Mouse (Mus musculus) neural tube, embryonic 13.5 days (tissue): ENCODE data around the gene Arhgap19. TPM values are rescaled to one million over a fixed set of nuclear protein-coding genes. Genes with fewer than 3 reads are reported as not detected.

Source experiments
- ATAC-seq: fragments of 200-750 bp; cut with Nextera tagmentation; 2 replicates; pipeline ENCODE4 v1.8.0; 2017; ENCODE audit warnings: low read depth, mild to moderate bottlenecking, moderate TSS enrichment, moderate library complexity
- H3K27ac ChIP-seq: fragments of 300-500 bp; sonication (generic); replicated peaks from 2 replicates; pipeline ENCODE4 v1.5.1; 2015; ENCODE audit warnings: moderate library complexity, mild to moderate bottlenecking, inconsistent platforms
- H3K27me3 ChIP-seq: fragments of 300-500 bp; sonication (generic); 2 replicates; pipeline ENCODE4 v1.6.1; 2015; ENCODE audit warnings: mild to moderate bottlenecking, inconsistent platforms
- H3K36me3 ChIP-seq: fragments of 300-500 bp; sonication (generic); 2 replicates; pipeline ENCODE4 v1.6.1; 2015; ENCODE audit warnings: mild to moderate bottlenecking, inconsistent platforms
- H3K4me1 ChIP-seq: fragments of 300-500 bp; sonication (generic); replicated peaks from 2 replicates; pipeline ENCODE4 v1.6.1; 2015; ENCODE audit warnings: inconsistent platforms
- H3K4me2 ChIP-seq: fragments of 300-500 bp; sonication (generic); 2 replicates; pipeline ENCODE4 v1.6.1; 2015; ENCODE audit warnings: inconsistent platforms, mild to moderate bottlenecking, moderate library complexity
- H3K4me3 ChIP-seq: fragments of 300-500 bp; sonication (generic); 2 replicates; pipeline ENCODE4 v1.5.1; 2015; ENCODE audit warnings: mild to moderate bottlenecking, inconsistent platforms
- H3K9ac ChIP-seq: fragments of 300-500 bp; sonication (generic); 2 replicates; pipeline ENCODE4 v1.6.1; 2015; ENCODE audit warnings: moderate library complexity, mild to moderate bottlenecking, inconsistent platforms
- H3K9me3 ChIP-seq: fragments of 300-500 bp; sonication (generic); 2 replicates; pipeline ENCODE4 v1.6.1; 2016; ENCODE audit warnings: inconsistent platforms
- WGBS: fragments of 180-500 bp; shearing (Covaris S2); methylation state at CpG from one replicate; pipeline ENCODE4 v1.1.7; 2015; 5-methylcytosine and 5-hydroxymethylcytosine counted together
- polyA plus RNA-seq: library from polyadenylated mRNA; unstranded; fragments of >200 nt; fragmentation: Nextera tagmentation; extraction: Ambion mirVana; gene quantifications from 2 replicates; pipeline ENCODE4 v1.2.1, GENCODE M21; 2015

The Arhgap19 gene
- polyA plus RNA-seq, 1 experiment from 2014 or later, result 6.2 TPM

GRCm38 (mm10) chr19:41841105-41841750, 39.4 kb upstream of the Arhgap19 start:
- peaks cover 14% of the 10 kb centered on the region for H3K4me1 ChIP-seq
- H3K9me3 ChIP-seq, result no peaks in the 10 kb centered on the region
- H3K27ac ChIP-seq, result no peak overlapping the region
- no peaks in the 10 kb centered on the region for H3K27me3 ChIP-seq
- no peak overlapping the region for H3K9ac ChIP-seq
- no peaks in the 10 kb centered on the region for H3K36me3 ChIP-seq
- no peak for ATAC-seq
- H3K4me3 ChIP-seq, result no peak overlapping the region
- 83% methylated on average over 7 of the region's 7 CpGs for WGBS
- no peak overlapping the region for H3K4me2 ChIP-seq

DNA sequence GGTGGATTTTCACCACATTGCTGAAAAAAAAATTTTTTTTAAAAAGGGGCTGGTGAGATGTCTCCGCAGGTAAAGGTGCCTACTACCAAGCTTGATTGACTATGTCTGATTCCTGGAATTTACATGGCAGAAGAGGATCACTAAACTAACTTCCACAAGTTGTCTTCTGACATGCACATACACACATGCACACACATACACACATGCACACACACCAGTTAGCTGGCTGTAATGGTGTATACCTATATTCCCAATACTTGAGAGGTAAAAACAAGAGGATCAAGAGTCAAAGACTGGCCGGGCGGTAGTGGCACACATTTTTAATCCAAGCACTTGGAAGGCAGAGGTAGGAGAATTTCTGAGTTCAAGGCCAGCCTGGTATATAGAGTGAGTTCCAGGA, 37.8 kb upstream of the Arhgap19 start:
- H3K4me2 ChIP-seq, result no peak overlapping the region
- peaks cover 15% of the 10 kb centered on the region for H3K4me1 ChIP-seq
- no peaks in the 10 kb centered on the region for H3K9me3 ChIP-seq
- ATAC-seq, result no peak
- H3K9ac ChIP-seq, result no peak overlapping the region
- H3K4me3 ChIP-seq, result no peak overlapping the region
- H3K36me3 ChIP-seq, result no peaks in the 10 kb centered on the region
- H3K27me3 ChIP-seq, result no peaks in the 10 kb centered on the region
- WGBS, result 95% methylated on average over 3 of the region's 3 CpGs
- no peak overlapping the region for H3K27ac ChIP-seq

GRCm38 (mm10) chr19:41838808-41839207, 37.0 kb upstream of the Arhgap19 start:
- Histone ChIP-seq H3K9ac (no peak overlapping the region), H3K36me3 (no peaks in the 10 kb centered on the region), H3K27ac (no peak overlapping the region), H3K9me3 (no peaks in the 10 kb centered on the region), H3K4me1 (peaks cover 15% of the 10 kb centered on the region), H3K27me3 (0 out of 2 replicates have a peak, but pooled peaks cover under 1% of the 10 kb centered on the region), H3K4me3 (no peak overlapping the region), H3K4me2 (no peak overlapping the region)
- ATAC-seq, result no peak
- 63% methylated on average over 6 of the region's 6 CpGs for WGBS

GRCm38 (mm10) chr19:41837917-41838261, 36.0 kb upstream of the Arhgap19 start:
- 71% methylated on average over 4 of the region's 4 CpGs for WGBS
- Histone ChIP-seq H3K4me2 (no peak overlapping the region), H3K36me3 (no peaks in the 10 kb centered on the region), H3K27ac (no peak overlapping the region), H3K9me3 (no peaks in the 10 kb centered on the region), H3K4me1 (peaks cover 23% of the 10 kb centered on the region), H3K4me3 (no peak overlapping the region), H3K9ac (no peak overlapping the region), H3K27me3 (peaks cover 6% of the 10 kb centered on the region; the same call in 1 of the 2 replicates)
- no peak for ATAC-seq

- Histone ChIP-seq H3K9me3 (no peaks in the 10 kb centered on the region), H3K27ac (no peak overlapping the region), H3K4me3 (no peak overlapping the region), H3K36me3 (no peaks in the 10 kb centered on the region), H3K4me1 (peaks cover 29% of the 10 kb centered on the region), H3K9ac (no peak overlapping the region), H3K4me2 (no peak overlapping the region), H3K27me3 (peaks cover 11% of the 10 kb centered on the region; the same call in 1 of the 2 replicates)
- WGBS, result 78% methylated on average over 9 of the region's 9 CpGs
- ATAC-seq, result no peak
Measured at GRCm38 (mm10) chr19:41837194-41837916, 35.5 kb upstream of the Arhgap19 start.

DNA sequence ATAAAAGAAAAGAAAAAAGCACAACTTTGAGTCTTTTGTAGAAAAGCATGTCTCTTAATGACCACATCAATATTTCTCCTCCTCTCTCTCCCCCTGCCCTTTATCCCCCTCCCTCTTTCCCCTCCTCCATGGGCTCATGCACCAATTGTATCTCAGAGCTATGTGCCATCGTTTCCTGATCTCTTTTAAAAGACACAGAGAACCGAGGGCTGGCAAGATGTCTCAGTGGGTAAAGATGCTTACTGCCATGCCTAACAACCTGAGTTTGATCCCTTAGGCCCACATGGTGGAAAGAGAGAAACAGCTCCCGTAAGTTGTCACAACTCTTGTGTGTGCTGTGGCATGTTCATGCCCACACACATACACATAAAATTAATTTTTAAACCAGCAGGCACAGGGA, 34.9 kb upstream of the Arhgap19 start:
- H3K9ac ChIP-seq, result no peak overlapping the region
- H3K36me3 ChIP-seq, result no peaks in the 10 kb centered on the region
- peaks cover 35% of the 10 kb centered on the region for H3K4me1 ChIP-seq
- H3K27ac ChIP-seq, result no peak overlapping the region
- no peak overlapping the region for H3K4me2 ChIP-seq
- H3K4me3 ChIP-seq, result no peak overlapping the region
- peaks cover 11% of the 10 kb centered on the region; the same call in 1 of the 2 replicates for H3K27me3 ChIP-seq
- no peak for ATAC-seq
- WGBS, result 54% methylated on average over 3 of the region's 3 CpGs
- H3K9me3 ChIP-seq, result no peaks in the 10 kb centered on the region

DNA sequence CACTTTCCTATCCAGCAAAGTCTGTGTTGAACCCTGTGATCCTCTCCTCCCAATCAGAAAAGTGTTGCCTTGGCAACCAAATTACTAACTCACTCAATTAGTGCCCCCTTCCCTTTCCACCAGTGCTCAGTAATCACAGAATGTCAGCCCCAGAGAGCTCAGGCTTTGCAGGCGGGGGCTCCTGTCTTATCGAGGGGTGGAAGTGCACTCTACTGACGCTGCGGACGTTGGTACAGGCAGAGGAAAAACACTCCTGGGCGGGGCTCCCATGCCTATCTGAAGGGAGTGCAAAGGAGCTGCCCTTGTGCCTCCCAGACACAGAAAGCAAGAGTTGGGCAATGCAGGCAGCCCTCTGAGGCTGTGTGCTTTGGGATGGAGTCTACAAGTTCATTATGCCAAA, 34.0 kb upstream of the Arhgap19 start:
- H3K36me3 ChIP-seq, result no peaks in the 10 kb centered on the region
- H3K4me2 ChIP-seq, result peak overlapping the region; percentile 45
- H3K4me1 ChIP-seq, result peaks cover 44% of the 10 kb centered on the region
- H3K9ac ChIP-seq, result peak overlapping the region; percentile 43; the same call in 1 of the 2 replicates
- peaks cover 11% of the 10 kb centered on the region; the same call in 1 of the 2 replicates for H3K27me3 ChIP-seq
- H3K4me3 ChIP-seq, result peak overlapping the region; percentile 10; the same call in 1 of the 2 replicates
- no peaks in the 10 kb centered on the region for H3K9me3 ChIP-seq
- peak; percentile 46; the same call in 1 of the 2 replicates for ATAC-seq
- 4% methylated on average over 6 of the region's 6 CpGs for WGBS
- H3K27ac ChIP-seq, result peak overlapping the region; percentile 59

GRCm38 (mm10) chr19:41835407-41835806, 33.6 kb upstream of the Arhgap19 start:
- Histone ChIP-seq H3K9ac (peak overlapping the region; percentile 43; the same call in 1 of the 2 replicates), H3K9me3 (no peaks in the 10 kb centered on the region), H3K4me2 (peak overlapping the region; percentile 45; the same call in 1 of the 2 replicates), H3K4me3 (no peak overlapping the region), H3K4me1 (peaks cover 47% of the 10 kb centered on the region), H3K27ac (no peak overlapping the region), H3K36me3 (no peaks in the 10 kb centered on the region), H3K27me3 (peaks cover 11% of the 10 kb centered on the region; the same call in 1 of the 2 replicates)
- no peak for ATAC-seq
- WGBS, result 56% methylated on average over 6 of the region's 6 CpGs

DNA sequence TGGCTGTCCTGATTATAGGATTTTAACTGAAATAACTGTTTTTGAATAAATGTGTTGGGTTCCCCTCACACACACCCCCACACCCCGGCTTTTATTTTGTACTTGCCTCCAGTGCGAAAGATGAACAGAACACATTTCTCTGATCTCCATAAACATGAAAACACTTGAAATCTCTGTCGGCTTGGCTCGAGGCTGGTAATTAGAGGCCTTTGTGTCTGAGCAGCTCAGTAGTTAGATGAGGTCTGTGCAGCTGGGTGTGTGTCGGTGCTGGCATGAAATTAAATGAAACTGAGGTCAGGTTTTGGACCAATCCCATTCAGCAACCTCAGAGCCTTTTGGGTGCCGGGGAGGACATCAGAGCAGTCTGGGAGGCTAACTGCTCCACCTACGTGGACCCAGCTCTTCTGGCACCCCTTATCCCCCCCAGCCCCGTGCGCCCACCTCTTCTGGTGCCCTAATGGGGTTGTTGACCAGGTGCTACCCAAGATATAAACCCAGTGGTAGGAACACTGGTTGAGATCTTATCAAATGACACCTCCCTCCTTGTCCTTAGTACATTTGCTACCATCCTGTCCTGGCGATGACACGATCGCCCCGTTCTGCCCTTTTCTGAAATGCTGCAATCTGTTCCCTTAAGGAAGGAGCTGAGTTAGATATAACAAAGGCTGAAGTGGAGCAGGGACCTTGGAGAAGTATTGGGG, 30.8 kb upstream of the Arhgap19 start:
- ATAC-seq, result no peak
- Histone ChIP-seq H3K9ac (peak overlapping the region; percentile 92), H3K4me1 (peaks cover 52% of the 10 kb centered on the region), H3K4me3 (peak overlapping the region; percentile 82), H3K36me3 (no peaks in the 10 kb centered on the region), H3K9me3 (no peaks in the 10 kb centered on the region), H3K27ac (peak overlapping the region; percentile 75), H3K27me3 (peaks cover 11% of the 10 kb centered on the region; the same call in 1 of the 2 replicates), H3K4me2 (peak overlapping the region; percentile 94)
- WGBS, result 62% methylated on average over 13 of the region's 13 CpGs

DNA sequence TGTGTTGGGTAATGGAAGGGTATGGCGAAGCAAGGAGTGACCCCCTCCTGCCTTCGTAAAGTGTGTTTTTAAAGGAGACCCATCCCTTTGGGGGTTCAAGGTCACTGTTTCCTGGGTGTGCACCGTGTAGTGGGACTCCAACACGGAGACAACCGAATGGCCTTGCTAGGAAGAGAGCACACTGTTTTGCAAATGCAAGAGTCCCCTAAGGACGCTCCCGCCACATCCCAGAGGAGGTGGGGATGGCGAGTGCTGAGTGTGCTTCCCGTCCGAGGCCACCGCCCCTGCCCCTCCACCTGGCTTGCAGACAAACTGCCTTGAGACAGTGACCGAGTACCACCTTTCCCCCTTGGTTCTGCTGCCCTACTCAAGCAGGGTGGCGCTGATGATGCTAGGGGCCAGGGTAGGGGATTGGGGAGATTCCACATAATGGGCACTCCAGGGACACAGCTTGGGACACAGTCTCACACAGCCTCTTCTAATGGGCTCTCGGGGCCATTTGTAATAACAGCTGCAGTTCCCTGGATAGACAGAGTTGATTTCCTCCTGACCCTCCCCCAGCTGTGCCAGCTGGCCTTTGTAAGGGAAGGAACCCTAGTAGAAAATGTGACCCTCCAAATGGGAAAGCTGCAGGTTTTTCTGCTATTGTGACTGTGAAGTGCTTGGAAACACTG, 30.0 kb upstream of the Arhgap19 start:
- no peaks in the 10 kb centered on the region for H3K36me3 ChIP-seq
- peak overlapping the region; percentile 82 for H3K4me3 ChIP-seq
- peak overlapping the region; percentile 94 for H3K4me2 ChIP-seq
- H3K27ac ChIP-seq, result peak overlapping the region; percentile 75
- peaks cover 11% of the 10 kb centered on the region; the same call in 1 of the 2 replicates for H3K27me3 ChIP-seq
- WGBS, result 3% methylated on average over 14 of the region's 14 CpGs
- peaks cover 52% of the 10 kb centered on the region for H3K4me1 ChIP-seq
- no peaks in the 10 kb centered on the region for H3K9me3 ChIP-seq
- no peak for ATAC-seq
- H3K9ac ChIP-seq, result peak overlapping the region; percentile 92

DNA sequence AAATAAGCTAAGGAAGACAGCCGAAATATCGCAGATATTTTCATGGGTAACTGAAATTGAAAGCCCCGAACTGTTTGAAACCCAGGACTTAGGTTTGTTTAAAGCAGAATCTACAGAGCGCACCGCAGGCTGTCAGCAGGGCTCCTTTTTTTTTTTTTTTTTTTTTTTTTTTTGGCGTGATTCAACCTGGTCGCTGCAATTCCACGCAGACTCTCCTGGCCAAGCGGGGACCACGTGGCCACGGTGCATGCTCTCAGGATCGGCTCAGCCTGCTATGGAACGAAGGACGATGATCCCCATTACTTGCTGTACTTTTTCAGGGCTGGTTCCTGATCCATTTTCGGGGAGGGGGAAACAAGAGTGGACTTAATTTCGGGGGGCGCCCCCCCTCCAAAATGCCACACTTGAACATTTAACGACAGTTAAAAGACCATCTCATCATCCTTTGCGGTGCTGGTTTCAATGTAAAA, 29.3 kb upstream of the Arhgap19 start:
- Histone ChIP-seq H3K27ac (peak overlapping the region; percentile 94), H3K4me1 (peaks cover 52% of the 10 kb centered on the region), H3K9ac (peak overlapping the region; percentile 92), H3K36me3 (no peaks in the 10 kb centered on the region), H3K9me3 (no peaks in the 10 kb centered on the region), H3K27me3 (peaks cover 11% of the 10 kb centered on the region; the same call in 1 of the 2 replicates), H3K4me3 (peak overlapping the region; percentile 82), H3K4me2 (peak overlapping the region; percentile 94)
- ATAC-seq, result no peak
- under 1% methylated on average over 19 of the region's 19 CpGs for WGBS
